Comparison of ENCODE assay signal across 19 mouse cellular contexts in genomic region chr12:84211021-84211538, GRCm38 (mm10). TPM values are rescaled to one million over a fixed set of nuclear protein-coding genes. Genes with fewer than 3 reads are reported as not detected.
DNase-seq lines count a peak whose midpoint lies in the region; ATAC-seq and TF ChIP-seq lines count a peak whose summit lies in the region.
"Had no signal": no experiment of that assay in that cellular context is flagged by ENCODE, and none has a peak within 500 bp of the region (broad histone marks: within the 10 kb centered on the region; RNA-seq: fewer than 3 reads in every experiment).

No protein-coding gene starts in this region.

- peak overlapping the region; percentile 19; the same call in 1 of the 2 replicates for H3K4me2 ChIP-seq in heart, embryonic 11.5 days
- H3K4me2 ChIP-seq in liver, embryonic 16.5 days (ENCODE audit: low read depth, low read length), result no peak overlapping the region
- no peak overlapping the region for H3K4me2 ChIP-seq in liver, postnatal 0 days (ENCODE audit: low read depth, low read length)
- H3K4me2 ChIP-seq: embryonic facial prominence, embryonic 12.5 days; forebrain, embryonic 15.5 days; hindbrain, embryonic 13.5 days had no signal

- TF ChIP-seq CTCF in liver, postnatal 0 days (IDR thresholded peaks at IDR 0.05; ENCODE audit: low read depth), result no peak
- no peak for TF ChIP-seq CTCF in ES-Bruce4 (IDR thresholded peaks at IDR 0.05; ENCODE audit: low read depth, low read length)

- H3K4me1 ChIP-seq in heart, embryonic 11.5 days (ENCODE audit: control insufficient read depth, insufficient read depth, low read length), result peaks cover 64% of the 10 kb centered on the region
- peaks cover 76% of the 10 kb centered on the region for H3K4me1 ChIP-seq in liver, embryonic 16.5 days (ENCODE audit: control insufficient read depth, low read depth, low read length)
- peaks cover 62% of the 10 kb centered on the region for H3K4me1 ChIP-seq in liver, postnatal 0 days (ENCODE audit: insufficient read depth)
- H3K4me1 ChIP-seq in ES-Bruce4 (ENCODE audit: control insufficient read depth, insufficient read depth, low read length), result peaks cover 27% of the 10 kb centered on the region

- intact Hi-C loops in heart, postnatal 25 days (cut with DNase I), result no loop called here

- 64% methylated on average over 9 of the region's 9 CpGs for WGBS in heart, embryonic 11.5 days (ENCODE audit: insufficient replicate concordance)
- 79% methylated on average over 9 of the region's 9 CpGs for WGBS in liver, embryonic 16.5 days (ENCODE audit: insufficient replicate concordance)
- WGBS in liver, postnatal 0 days (ENCODE audit: insufficient replicate concordance), result 77% methylated on average over 9 of the region's 9 CpGs

- no peaks in the 10 kb centered on the region for H3K27me3 ChIP-seq in heart, embryonic 11.5 days (ENCODE audit: control insufficient read depth, insufficient read depth, low read length)
- no peaks in the 10 kb centered on the region for H3K27me3 ChIP-seq in liver, embryonic 16.5 days (ENCODE audit: control insufficient read depth, insufficient read depth, low read depth, low read length)
- H3K27me3 ChIP-seq in liver, postnatal 0 days (ENCODE audit: insufficient read depth, low read length), result no peaks in the 10 kb centered on the region
- H3K27me3 ChIP-seq in ES-Bruce4 (ENCODE audit: control insufficient read depth, insufficient read depth, low read length, poor library complexity, severe bottlenecking), result no peaks in the 10 kb centered on the region
- H3K27me3 ChIP-seq: embryonic facial prominence, embryonic 12.5 days; forebrain, embryonic 15.5 days; heart, embryonic 12.5 days; hindbrain, embryonic 13.5 days had no signal

- H3K27ac ChIP-seq in heart, embryonic 11.5 days (ENCODE audit: low read depth, low read length), result no peak overlapping the region
- H3K27ac ChIP-seq in liver, embryonic 16.5 days (ENCODE audit: low read length), result peak overlapping the region; percentile 11; the same call in 1 of the 2 replicates
- H3K27ac ChIP-seq in liver, postnatal 0 days (ENCODE audit: low read depth), result no peak overlapping the region
- peak overlapping the region; percentile 30 for H3K27ac ChIP-seq in ES-Bruce4 (ENCODE audit: insufficient read depth, low read length)
- H3K27ac ChIP-seq: embryonic facial prominence, embryonic 12.5 days; forebrain, embryonic 15.5 days; hindbrain, embryonic 13.5 days; hindbrain, postnatal 0 days had no signal

- TF ChIP-seq POLR2A in ES-Bruce4 (IDR thresholded peaks at IDR 0.05; ENCODE audit: insufficient read depth, low read length), result no peak

- no peak for TF ChIP-seq EP300 in liver, postnatal 0 days (IDR thresholded peaks at IDR 0.05; ENCODE audit: low read depth)
- peak; percentile 92 for TF ChIP-seq EP300 in ES-Bruce4 (IDR thresholded peaks at IDR 0.05; ENCODE audit: insufficient read depth, low read depth, low read length)

- no peak overlapping the region for H3K9ac ChIP-seq in heart, embryonic 11.5 days (ENCODE audit: low read depth, low read length)
- no peak overlapping the region for H3K9ac ChIP-seq in liver, embryonic 16.5 days (ENCODE audit: low read depth, low read length)
- no peak overlapping the region for H3K9ac ChIP-seq in liver, postnatal 0 days (replicated peaks)
- no peak overlapping the region for H3K9ac ChIP-seq in ES-Bruce4 (ENCODE audit: low read depth, poor library complexity, severe bottlenecking)
- H3K9ac ChIP-seq: embryonic facial prominence, embryonic 12.5 days; forebrain, embryonic 15.5 days; heart, embryonic 12.5 days; hindbrain, embryonic 13.5 days had no signal

- no peak for DNase-seq in heart, postnatal 25 days (ENCODE audit: low spot score)
- DNase-seq in liver, postnatal 0 days, result no peak
- peak; percentile 56 for DNase-seq in ZHBTc4 (ENCODE audit: low read depth, low spot score)
- DNase-seq in layer of hippocampus, adult 8-10 months (ENCODE audit: low spot score in 2 of 2), result no peak
- DNase-seq: adrenal gland, adult 2 months; adrenal gland, postnatal 36 days; cerebellum, adult 2 months; cerebellum, postnatal 14 days; embryo, embryonic 11 days; gastrocnemius, postnatal 36 days; heart, adult 11 months had no signal

- no peak overlapping the region for H3K4me3 ChIP-seq in heart, embryonic 11.5 days (ENCODE audit: low read depth, low read length)
- no peak overlapping the region for H3K4me3 ChIP-seq in liver, embryonic 16.5 days (ENCODE audit: low read depth, low read length)
- H3K4me3 ChIP-seq in liver, postnatal 0 days (ENCODE audit: low read depth, low read length), result no peak overlapping the region
- H3K4me3 ChIP-seq in ES-Bruce4 (ENCODE audit: low read depth, low read length), result peak overlapping the region; percentile 15; the same call in 1 of the 2 replicates
- H3K4me3 ChIP-seq: embryonic facial prominence, embryonic 12.5 days; forebrain, embryonic 15.5 days; heart, embryonic 12.5 days; hindbrain, embryonic 13.5 days had no signal

- no peak for ATAC-seq in heart, embryonic 11.5 days (replicated peaks; ENCODE audit: insufficient number of reproducible peaks, low FRiP score, low TSS enrichment)
- ATAC-seq in liver, embryonic 16.5 days (ENCODE audit: low read depth), result no peak
- ATAC-seq in liver, postnatal 0 days, result no peak
- ATAC-seq: forebrain, embryonic 15.5 days; hindbrain, postnatal 0 days had no signal

- H3K36me3 ChIP-seq in heart, embryonic 11.5 days (ENCODE audit: control insufficient read depth, insufficient read depth, low read length), result no peaks in the 10 kb centered on the region; the same call in 1 of the 2 replicates
- H3K36me3 ChIP-seq in liver, embryonic 16.5 days (ENCODE audit: control insufficient read depth, insufficient read depth), result no peaks in the 10 kb centered on the region; the same call in 1 of the 2 replicates
- peaks cover 21% of the 10 kb centered on the region for H3K36me3 ChIP-seq in liver, postnatal 0 days (replicated peaks; ENCODE audit: insufficient read depth, low read length)
- H3K36me3 ChIP-seq in ES-Bruce4 (ENCODE audit: control insufficient read depth, insufficient read depth, low read length, poor library complexity, severe bottlenecking), result no peaks in the 10 kb centered on the region
- H3K36me3 ChIP-seq: embryonic facial prominence, embryonic 12.5 days; forebrain, embryonic 15.5 days; heart, embryonic 12.5 days; hindbrain, embryonic 13.5 days had no signal

- H3K9me3 ChIP-seq in heart, embryonic 11.5 days (replicated peaks; ENCODE audit: control insufficient read depth, low read length), result no peaks in the 10 kb centered on the region
- no peaks in the 10 kb centered on the region for H3K9me3 ChIP-seq in liver, embryonic 16.5 days (replicated peaks; ENCODE audit: control insufficient read depth, low read length)
- H3K9me3 ChIP-seq in liver, postnatal 0 days (ENCODE audit: low read length), result no peaks in the 10 kb centered on the region
- H3K9me3 ChIP-seq in ES-Bruce4 (replicated peaks; ENCODE audit: control insufficient read depth, insufficient read depth, low read length, poor library complexity, severe bottlenecking), result no peaks in the 10 kb centered on the region
- H3K9me3 ChIP-seq: embryonic facial prominence, embryonic 12.5 days; forebrain, embryonic 15.5 days; heart, embryonic 12.5 days; hindbrain, embryonic 13.5 days had no signal

RNA-seq across cellular contexts. Expression of gene Elmsan1, which starts 7.6 kb away (rescaled TPM):
- polyA plus RNA-seq in heart, embryonic 11.5 days (2014; fragmentation: Nextera tagmentation; extraction: Ambion mirVana), result 5.9 and 7.1 TPM in 2 replicates
- 10 to 100 TPM; 13.8 to 17.7 TPM for total RNA-seq in heart, postnatal 25 days (2021)
- polyA plus RNA-seq in liver, embryonic 16.5 days (2015; fragmentation: Nextera tagmentation; extraction: Ambion mirVana), result 6.9 and 7.8 TPM in 2 replicates
- 2.6 and 2.8 TPM in 2 replicates for polyA plus RNA-seq in liver, postnatal 0 days (2015; fragmentation: Nextera tagmentation; extraction: Ambion mirVana)
- polyA plus RNA-seq in ES-Bruce4 (2011; ENCODE audit: insufficient read depth, insufficient read length, low read depth, missing spikeins), result 28.3 and 30.1 TPM in 2 replicates
- total RNA-seq in layer of hippocampus, adult 8-10 months (2022), result 10 to 100 TPM; 21.6 to 28.5 (median 26.0) TPM

Comparison
In these comparisons a context has a peak if more than half of its experiments do, and no peak if none do; other contexts are left out.
1. H3K27ac ChIP-seq: peak in liver, embryonic 16.5 days (single experiment) and ES-Bruce4 (single experiment); none in heart, embryonic 11.5 days (single experiment) and liver, postnatal 0 days (single experiment).